Mouse (Mus musculus) hindbrain, embryonic 11.5 days (tissue): ENCODE results near the gene Cyp26a1. TPM values are rescaled to one million over a fixed set of nuclear protein-coding genes. Genes with fewer than 3 reads are reported as not detected.

Experiments used
- ATAC-seq: fragments of 200-750 bp; cut with Nextera tagmentation; 2 replicates; pipeline ENCODE4 v1.8.0; 2017; ENCODE audit warnings: mild to moderate bottlenecking, moderate TSS enrichment, moderate library complexity; ENCODE audit not compliant: low FRiP score
- DNase-seq: peaks from one replicate; pipeline ENCODE4 v3.0.0-alpha.2; 2015; ENCODE audit warnings: low spot score
- H3K27ac ChIP-seq: fragments of 300-500 bp; sonication (generic); 2 replicates; pipeline ENCODE4 v1.5.1; 2014; ENCODE audit warnings: mild to moderate bottlenecking, low read depth, low read length
- H3K27me3 ChIP-seq: fragments of 300-500 bp; sonication (generic); 2 replicates; pipeline ENCODE4 v1.6.1; 2014; ENCODE audit warnings: mild to moderate bottlenecking, low read length, moderate library complexity, mixed read lengths; ENCODE audit not compliant: control insufficient read depth, insufficient read depth
- H3K36me3 ChIP-seq: fragments of 300-500 bp; sonication (generic); 2 replicates; pipeline ENCODE4 v1.6.1; 2014; ENCODE audit warnings: mild to moderate bottlenecking, low read length, moderate library complexity, mixed read lengths; ENCODE audit not compliant: control insufficient read depth, insufficient read depth
- H3K4me1 ChIP-seq: fragments of 300-500 bp; sonication (generic); replicated peaks from 2 replicates; pipeline ENCODE4 v1.6.1; 2014; ENCODE audit warnings: low read length, mixed read lengths; ENCODE audit not compliant: control insufficient read depth, insufficient read depth
- H3K4me2 ChIP-seq: fragments of 300-500 bp; sonication (generic); replicated peaks from 2 replicates; pipeline ENCODE4 v1.6.1; 2014; ENCODE audit warnings: mild to moderate bottlenecking, low read depth, low read length
- H3K4me3 ChIP-seq: fragments of 300-500 bp; sonication (generic); 2 replicates; pipeline ENCODE4 v1.5.1; 2014; ENCODE audit warnings: low read depth, low read length
- H3K9ac ChIP-seq: fragments of 300-500 bp; sonication (generic); 2 replicates; pipeline ENCODE4 v1.6.1; 2014; ENCODE audit warnings: low read depth, low read length
- H3K9me3 ChIP-seq: fragments of 300-500 bp; sonication (generic); 2 replicates; pipeline ENCODE4 v1.6.1; 2016; ENCODE audit warnings: low read length; ENCODE audit not compliant: control insufficient read depth
- WGBS: fragments of 180-500 bp; shearing (Covaris S2); extraction: QIAGEN DNeasy Blood & Tissue Kit; methylation state at CpG from one replicate; pipeline ENCODE4 v1.1.7; 2014; 5-methylcytosine and 5-hydroxymethylcytosine counted together
- polyA plus RNA-seq: library from polyadenylated mRNA; unstranded; fragments of >200 nt; fragmentation: Nextera tagmentation; extraction: Ambion mirVana; gene quantifications from 2 replicates; pipeline ENCODE4 v1.2.1, GENCODE M21; 2014

Cyp26a1 gene
- polyA plus RNA-seq: 16.4 and 19.9 TPM in 2 replicates

DNA sequence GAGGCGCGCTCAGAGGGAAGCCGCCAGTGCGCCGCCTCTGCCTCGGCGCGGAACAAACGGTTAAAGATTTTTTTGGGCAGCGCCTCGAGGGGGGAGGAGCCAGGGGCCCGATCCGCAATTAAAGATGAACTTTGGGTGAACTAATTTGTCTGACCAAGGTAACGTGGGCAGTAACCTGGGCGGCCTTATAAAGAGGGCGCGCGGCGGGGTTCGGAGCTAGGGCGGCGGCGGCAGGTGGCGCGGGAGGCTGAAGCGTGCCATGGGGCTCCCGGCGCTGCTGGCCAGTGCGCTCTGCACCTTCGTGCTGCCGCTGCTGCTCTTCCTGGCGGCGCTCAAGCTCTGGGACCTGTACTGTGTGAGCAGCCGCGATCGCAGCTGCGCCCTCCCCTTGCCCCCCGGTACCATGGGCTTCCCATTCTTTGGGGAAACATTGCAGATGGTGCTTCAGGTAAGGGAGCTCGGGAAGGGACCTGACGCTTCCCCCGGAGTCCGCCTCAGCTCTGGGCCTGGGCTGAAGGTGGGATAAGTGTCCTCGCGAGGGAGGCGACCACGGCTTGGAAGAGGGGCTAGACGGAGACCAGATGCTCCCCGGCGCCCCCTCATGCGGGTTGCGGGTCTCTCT lies at the start of gene Cyp26a1:
Gene Cyp26a1 (plus strand): TSS at position 148 of the 622 bp plus-strand sequence.
- peaks cover 90% of the 10 kb centered on the region for H3K27me3 ChIP-seq
- ATAC-seq: 0 out of 2 replicates have a peak, but pooled peaks have one; percentile 26
- under 1% methylated on average over 51 of the region's 51 CpGs for WGBS

DNA sequence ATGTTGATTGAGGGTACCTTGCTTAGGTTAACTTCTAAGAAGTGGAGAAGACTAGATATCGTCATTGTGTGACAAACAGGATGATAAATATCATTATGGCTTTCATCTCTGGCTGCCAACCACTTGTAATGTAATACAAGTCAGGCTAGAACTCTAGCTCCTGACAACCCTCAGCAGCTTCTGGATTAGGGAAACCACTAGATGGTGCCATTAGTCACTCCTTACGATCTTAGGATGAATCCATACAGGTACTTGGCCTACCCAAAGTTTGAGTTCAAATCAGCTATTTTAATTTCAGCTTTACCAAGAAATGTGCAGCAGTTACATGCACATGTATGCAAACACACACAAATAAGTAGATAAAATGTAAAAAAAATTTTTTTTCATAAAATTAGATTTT lies 49.6 kb upstream of the Cyp26a1 start:
- no peaks in the 10 kb centered on the region for H3K36me3 ChIP-seq
- no peaks in the 10 kb centered on the region for H3K4me1 ChIP-seq
- ATAC-seq (no peak), DNase-seq (peak; percentile 11)
- H3K9me3 ChIP-seq: no peaks in the 10 kb centered on the region
- H3K4me2 ChIP-seq: no peak overlapping the region
- no peak overlapping the region for H3K4me3 ChIP-seq
- no peaks in the 10 kb centered on the region for H3K27me3 ChIP-seq
- 34% methylated on average over 2 of the region's 2 CpGs for WGBS
- no peak overlapping the region for H3K9ac ChIP-seq
- no peak overlapping the region for H3K27ac ChIP-seq

More for the DNA sequence above, at the start of gene Cyp26a1:
- peak; percentile 62 for DNase-seq
- Histone ChIP-seq H3K9ac (0 out of 2 replicates have a peak within 1 kb of the TSS, but pooled peaks have one; percentile 7), H3K36me3 (no peaks in the 10 kb centered on the region), H3K27ac (no peak within 1 kb of the TSS), H3K9me3 (no peaks in the 10 kb centered on the region), H3K4me3 (peak within 1 kb of the TSS; percentile 31), H3K4me1 (peaks cover 19% of the 10 kb centered on the region), H3K4me2 (peak within 1 kb of the TSS; percentile 34)

DNA sequence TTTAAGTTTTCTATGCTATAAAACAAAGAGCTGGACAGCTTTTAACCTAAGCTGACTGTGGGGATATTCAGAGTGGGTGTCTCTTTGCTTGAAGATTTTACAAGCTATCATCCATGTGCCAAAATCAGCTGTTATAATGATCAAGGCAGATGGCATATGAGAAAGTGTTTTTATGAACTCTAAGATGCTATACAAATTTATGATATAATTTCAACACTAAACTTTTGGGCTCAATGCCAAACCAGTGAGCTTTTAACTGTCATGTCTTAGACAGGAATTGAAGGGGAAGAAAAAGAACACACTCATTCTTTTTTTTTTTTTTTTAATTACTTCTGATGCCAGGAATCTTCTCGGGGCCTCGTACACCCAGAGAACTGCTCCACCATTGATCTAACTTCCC lies 47.1 kb upstream of the Cyp26a1 start:
- H3K27ac ChIP-seq: no peak overlapping the region
- no peak overlapping the region for H3K4me3 ChIP-seq
- ATAC-seq (no peak), DNase-seq (no peak)
- H3K36me3 ChIP-seq: no peaks in the 10 kb centered on the region
- no peak overlapping the region for H3K4me2 ChIP-seq
- H3K27me3 ChIP-seq: no peaks in the 10 kb centered on the region; the same call in 1 of the 2 replicates
- whole genome bisulfite sequencing: 70% methylated on average over 2 of the region's 2 CpGs
- H3K9me3 ChIP-seq: no peaks in the 10 kb centered on the region
- no peak overlapping the region for H3K9ac ChIP-seq
- no peaks in the 10 kb centered on the region for H3K4me1 ChIP-seq

DNA sequence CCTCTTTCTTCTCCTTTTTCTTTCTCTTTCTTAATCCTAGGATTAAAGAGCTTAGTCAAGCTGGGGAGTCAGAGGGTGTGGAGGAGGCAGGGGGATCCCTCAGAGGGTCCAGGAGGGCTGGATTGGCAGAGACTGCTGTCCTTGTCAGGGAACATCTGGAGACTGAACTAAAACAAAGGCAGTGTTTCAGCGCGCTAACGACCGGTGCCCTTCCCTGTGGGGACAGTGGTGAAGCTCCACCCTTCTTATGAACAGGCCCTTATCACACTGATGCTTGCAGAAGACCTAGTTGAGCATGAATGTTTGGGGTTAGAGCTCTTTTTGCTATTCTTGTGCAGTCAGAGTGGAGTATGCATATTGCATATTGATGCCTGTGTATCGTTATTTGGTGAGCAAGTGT lies 43.6 kb upstream of the Cyp26a1 start:
- H3K4me1 ChIP-seq: no peaks in the 10 kb centered on the region
- DNase-seq: no peak
- ATAC-seq: no peak
- H3K27ac ChIP-seq: no peak overlapping the region
- no peak overlapping the region for H3K4me2 ChIP-seq
- no peaks in the 10 kb centered on the region for H3K36me3 ChIP-seq
- no peak overlapping the region for H3K4me3 ChIP-seq
- no peak overlapping the region for H3K9ac ChIP-seq
- H3K9me3 ChIP-seq: no peaks in the 10 kb centered on the region
- 26% methylated on average over 5 of the region's 5 CpGs for WGBS
- H3K27me3 ChIP-seq: no peaks in the 10 kb centered on the region; the same call in 1 of the 2 replicates

DNA sequence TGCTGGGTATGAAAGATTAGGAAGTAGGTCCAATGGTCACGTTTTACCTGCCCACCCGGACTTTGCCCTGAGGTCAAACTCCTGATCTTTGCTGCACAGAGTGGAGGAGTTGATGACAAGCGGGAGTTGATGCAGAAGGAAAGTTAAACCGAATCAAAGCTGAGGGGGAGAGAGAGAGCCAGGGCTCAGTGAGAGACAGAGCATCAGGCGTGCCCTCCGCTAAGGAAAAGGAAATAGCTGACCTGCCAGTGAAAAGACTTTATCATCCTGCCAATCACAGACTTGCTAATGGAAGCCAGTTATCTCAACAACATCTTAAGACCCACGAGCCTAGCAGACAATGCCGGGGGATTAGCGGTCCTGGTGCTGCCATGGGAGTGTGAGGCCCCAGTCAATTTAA lies 41.2 kb upstream of the Cyp26a1 start:
- H3K36me3 ChIP-seq: no peaks in the 10 kb centered on the region
- H3K4me1 ChIP-seq: no peaks in the 10 kb centered on the region
- H3K4me2 ChIP-seq: no peak overlapping the region
- no peak overlapping the region for H3K27ac ChIP-seq
- H3K27me3 ChIP-seq: no peaks in the 10 kb centered on the region; the same call in 1 of the 2 replicates
- no peak overlapping the region for H3K9ac ChIP-seq
- 4% methylated on average over 9 of the region's 9 CpGs for WGBS
- DNase-seq (peak; percentile 13), ATAC-seq (no peak)
- H3K9me3 ChIP-seq: no peaks in the 10 kb centered on the region
- no peak overlapping the region for H3K4me3 ChIP-seq

DNA sequence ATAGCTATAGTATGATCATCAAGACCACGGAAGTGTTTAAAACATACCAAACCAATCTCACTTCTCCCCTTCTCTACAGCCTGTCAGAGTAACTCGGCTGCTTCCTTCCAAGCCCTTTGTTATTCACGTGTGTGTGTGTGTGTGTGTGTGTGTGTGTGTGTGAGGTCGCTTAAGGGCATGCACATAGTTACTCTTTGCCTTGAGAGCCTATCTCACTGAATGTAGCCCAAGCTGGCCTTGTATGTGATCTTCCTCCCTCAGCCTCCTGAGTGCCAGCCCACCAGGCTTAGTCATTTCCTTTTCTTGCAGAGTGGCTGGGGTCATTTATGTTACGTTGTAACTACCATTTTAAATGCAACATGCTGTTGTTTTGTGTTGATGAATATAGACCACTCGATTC lies 32.3 kb upstream of the Cyp26a1 start:
- ATAC-seq: no peak
- Histone ChIP-seq H3K4me2 (no peak overlapping the region), H3K4me1 (no peaks in the 10 kb centered on the region), H3K4me3 (no peak overlapping the region), H3K36me3 (no peaks in the 10 kb centered on the region), H3K9ac (no peak overlapping the region), H3K9me3 (no peaks in the 10 kb centered on the region), H3K27ac (no peak overlapping the region), H3K27me3 (no peaks in the 10 kb centered on the region)
- WGBS: 75% methylated on average over 6 of the region's 6 CpGs
- no peak for DNase-seq

DNA sequence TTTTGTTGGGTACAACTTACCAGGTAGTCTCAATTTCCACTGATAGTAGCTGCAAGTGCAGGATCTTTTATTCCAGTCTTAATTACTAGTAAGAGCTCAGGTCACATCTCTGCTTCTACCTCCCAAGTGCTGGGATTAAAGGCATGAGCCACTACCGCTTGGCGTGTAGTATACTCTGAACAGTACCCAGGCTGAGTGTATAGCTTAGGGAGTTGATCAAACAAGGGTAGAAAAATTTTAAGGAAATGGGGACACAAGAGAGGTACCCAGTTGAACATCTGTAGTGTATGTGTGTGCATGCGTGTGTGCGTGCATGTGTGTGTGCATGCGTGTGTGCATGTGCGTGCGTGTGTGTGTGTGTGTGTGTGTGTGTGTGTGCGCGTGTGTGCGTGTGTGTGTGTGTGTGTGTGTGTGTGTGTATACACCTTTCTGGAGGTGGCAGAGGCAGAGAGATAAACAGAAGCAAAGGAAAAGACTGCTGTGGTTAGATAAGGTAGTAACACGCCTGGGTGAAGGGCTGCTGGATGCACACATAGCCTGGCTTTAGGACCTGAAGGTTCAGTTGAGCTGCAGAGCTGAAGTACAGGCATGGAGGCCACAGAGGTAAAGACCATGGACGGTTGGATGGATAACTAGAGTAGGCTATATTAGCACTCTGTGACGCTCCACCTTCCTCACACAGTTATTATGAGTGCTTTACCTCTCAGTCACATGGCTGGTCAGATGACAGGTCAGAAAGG lies 29.6 kb upstream of the Cyp26a1 start:
- Histone ChIP-seq H3K9me3 (no peaks in the 10 kb centered on the region), H3K4me3 (no peak overlapping the region), H3K36me3 (no peaks in the 10 kb centered on the region), H3K9ac (no peak overlapping the region), H3K4me1 (no peaks in the 10 kb centered on the region), H3K4me2 (no peak overlapping the region), H3K27ac (no peak overlapping the region), H3K27me3 (no peaks in the 10 kb centered on the region)
- 57% methylated on average over 13 of the region's 13 CpGs for WGBS
- ATAC-seq (no peak), DNase-seq (no peak)

DNA sequence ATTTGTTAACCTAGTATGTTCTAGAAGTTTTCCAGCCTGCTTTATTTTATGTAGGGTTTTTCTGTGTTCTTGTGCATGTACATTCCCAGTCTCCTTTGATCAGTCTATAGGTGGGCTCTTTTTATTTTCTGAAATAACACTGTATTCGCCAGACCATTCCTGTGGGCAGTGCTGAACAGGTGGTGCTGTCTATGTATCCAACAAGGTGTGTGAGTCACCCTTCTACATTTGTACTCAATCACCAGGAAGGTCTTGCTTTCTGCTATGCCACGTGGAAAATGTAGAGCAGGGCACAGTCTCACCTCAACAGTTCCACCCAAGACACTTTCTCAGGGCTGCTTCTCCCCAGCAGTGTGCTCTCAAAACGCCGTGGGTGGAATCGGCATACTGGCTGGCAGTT lies 28.9 kb upstream of the Cyp26a1 start:
- H3K27ac ChIP-seq: no peak overlapping the region
- no peak overlapping the region for H3K9ac ChIP-seq
- ATAC-seq (no peak), DNase-seq (no peak)
- H3K4me2 ChIP-seq: no peak overlapping the region
- no peaks in the 10 kb centered on the region for H3K36me3 ChIP-seq
- H3K4me1 ChIP-seq: no peaks in the 10 kb centered on the region
- no peaks in the 10 kb centered on the region for H3K27me3 ChIP-seq
- H3K4me3 ChIP-seq: no peak overlapping the region
- no peaks in the 10 kb centered on the region for H3K9me3 ChIP-seq
- WGBS: 90% methylated on average over 5 of the region's 5 CpGs

DNA sequence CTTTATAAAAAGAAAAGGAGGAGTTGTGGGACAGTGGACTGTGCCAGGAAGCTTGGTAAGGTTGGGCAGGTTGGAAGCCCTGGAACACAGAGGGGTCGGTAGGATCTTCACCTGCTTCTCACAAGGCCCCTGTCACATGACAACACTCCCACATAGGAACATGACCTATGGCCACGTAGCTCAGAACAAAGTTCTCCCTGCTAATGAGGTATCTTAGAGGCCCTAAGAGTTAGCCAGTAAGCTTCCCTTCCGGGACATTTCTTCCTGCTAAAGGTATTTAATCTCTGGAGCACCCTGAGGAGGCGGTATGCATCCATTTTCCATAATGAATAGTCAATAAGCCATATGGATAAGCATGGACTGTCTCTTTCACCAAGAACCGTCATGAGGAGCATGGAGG lies 28.1 kb upstream of the Cyp26a1 start:
- Histone ChIP-seq H3K9me3 (no peaks in the 10 kb centered on the region), H3K4me3 (no peak overlapping the region), H3K4me2 (no peak overlapping the region), H3K9ac (no peak overlapping the region), H3K36me3 (no peaks in the 10 kb centered on the region), H3K27me3 (no peaks in the 10 kb centered on the region), H3K4me1 (no peaks in the 10 kb centered on the region), H3K27ac (no peak overlapping the region)
- no peak for DNase-seq
- WGBS: 85% methylated on average over 5 of the region's 5 CpGs
- no peak for ATAC-seq
